Mouse (Mus musculus): ENCODE measurements at regions not wholly inside any gene's neighbourhood (a gene's known extent, or its start where the extent isn't known, plus 50 kb on each side); places are given as distances from the start of the nearest gene placed in this dataset.

DNA sequence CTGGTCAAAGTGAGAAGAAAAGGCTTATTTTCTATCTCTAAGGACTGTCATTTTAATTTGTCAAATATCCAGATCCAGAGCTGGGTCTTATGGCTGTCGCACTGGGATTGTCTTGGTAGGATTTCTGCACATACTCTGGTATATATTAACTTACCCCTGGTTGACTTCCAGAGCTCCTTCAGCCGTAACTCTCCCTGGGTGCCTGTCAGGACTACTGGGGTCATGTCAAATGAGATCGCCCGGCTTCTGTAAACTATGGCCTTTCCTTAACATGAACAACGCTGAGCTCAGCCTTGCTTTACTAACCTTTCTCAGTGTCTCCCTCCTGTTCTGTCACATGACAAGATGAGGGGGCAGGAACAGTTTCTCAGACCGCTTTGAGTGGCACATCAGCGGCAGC is 88.1 kb downstream of the Lrrc30 start:
- WGBS = 93% methylated on average over 7 of the region's 7 CpGs
- H3K4me3 ChIP-seq (replicated peaks; ENCODE audit: low read length) = no peak overlapping the region
- no peaks in the 10 kb centered on the region for H3K4me1 ChIP-seq (replicated peaks; ENCODE audit: control insufficient read depth, insufficient read depth, low read length)
- H3K4me2 ChIP-seq (ENCODE audit: low read length) = no peak overlapping the region
- ATAC-seq = no peak
- H3K36me3 ChIP-seq (ENCODE audit: control insufficient read depth, insufficient read depth) = no peaks in the 10 kb centered on the region
- no peaks in the 10 kb centered on the region for H3K27me3 ChIP-seq (replicated peaks; ENCODE audit: control insufficient read depth, insufficient read depth, low read length)
- no peaks in the 10 kb centered on the region for H3K9me3 ChIP-seq (ENCODE audit: control insufficient read depth, low read length)
- H3K27ac ChIP-seq (ENCODE audit: low read length) = no peak overlapping the region
- H3K9ac ChIP-seq (replicated peaks; ENCODE audit: low read depth, low read length) = no peak overlapping the region

DNA sequence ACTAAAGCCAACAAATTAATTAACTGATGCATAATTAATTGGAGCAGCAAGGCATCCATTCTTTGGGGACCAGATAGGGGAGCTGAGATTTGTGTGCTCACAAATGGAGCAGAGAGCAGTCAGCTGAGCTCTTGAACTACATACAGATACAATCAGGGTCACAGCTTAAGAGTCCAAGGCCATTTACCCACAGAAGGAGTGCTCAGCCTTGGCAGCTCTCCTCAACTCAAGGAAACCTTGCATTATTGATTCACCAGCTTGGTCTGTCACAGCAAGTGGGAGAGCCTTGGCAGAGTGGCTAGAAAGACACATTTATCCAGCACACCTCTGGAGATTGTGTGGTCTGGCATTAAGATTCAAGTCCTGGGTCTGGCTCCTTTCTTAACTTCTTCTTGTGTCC is 100.2 kb downstream of the Lrrc30 start:
- H3K9me3 ChIP-seq (ENCODE audit: control insufficient read depth, low read length) = no peaks in the 10 kb centered on the region
- no peak for ATAC-seq
- H3K4me2 ChIP-seq (ENCODE audit: low read length) = no peak overlapping the region
- H3K4me3 ChIP-seq (replicated peaks; ENCODE audit: low read length) = no peak overlapping the region
- no peaks in the 10 kb centered on the region for H3K36me3 ChIP-seq (ENCODE audit: control insufficient read depth, insufficient read depth)
- H3K4me1 ChIP-seq (replicated peaks; ENCODE audit: control insufficient read depth, insufficient read depth, low read length) = no peaks in the 10 kb centered on the region
- H3K27ac ChIP-seq (ENCODE audit: low read length) = no peak overlapping the region
- H3K9ac ChIP-seq (replicated peaks; ENCODE audit: low read depth, low read length) = no peak overlapping the region
- no peaks in the 10 kb centered on the region for H3K27me3 ChIP-seq (replicated peaks; ENCODE audit: control insufficient read depth, insufficient read depth, low read length)

DNA sequence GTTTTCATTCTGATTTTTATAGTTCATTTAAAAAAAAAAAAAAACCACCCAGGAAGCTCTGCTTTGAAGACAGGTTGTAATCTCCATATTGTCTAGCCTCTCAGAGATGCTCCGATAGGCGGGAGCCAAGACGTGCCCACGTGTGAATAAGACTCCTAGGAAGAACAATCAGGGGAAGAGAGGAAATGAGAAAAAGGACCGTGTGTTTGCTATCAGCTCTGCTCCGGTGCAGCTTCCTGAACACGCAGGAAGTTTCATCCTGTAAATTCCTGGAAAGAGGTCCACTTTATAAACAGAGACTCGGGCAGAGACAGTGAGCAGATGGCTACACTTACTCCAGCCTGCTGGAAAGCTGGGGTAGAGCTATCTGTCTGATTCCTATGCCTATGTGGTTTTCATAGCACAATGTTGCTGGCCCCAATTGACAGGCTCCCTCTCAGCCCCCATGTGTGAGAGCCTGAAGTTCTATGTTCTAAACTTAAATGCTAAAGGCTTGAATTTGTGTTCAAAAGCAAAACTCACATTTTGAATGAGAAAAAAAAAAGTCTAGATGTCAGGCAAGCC is 111.6 kb downstream of the Lrrc30 start:
- Histone ChIP-seq H3K9ac (replicated peaks; ENCODE audit: low read depth, low read length) (no peak overlapping the region), H3K4me2 (ENCODE audit: low read length) (no peak overlapping the region), H3K9me3 (ENCODE audit: control insufficient read depth, low read length) (no peaks in the 10 kb centered on the region), H3K36me3 (ENCODE audit: control insufficient read depth, insufficient read depth) (no peaks in the 10 kb centered on the region), H3K4me1 (replicated peaks; ENCODE audit: control insufficient read depth, insufficient read depth, low read length) (no peaks in the 10 kb centered on the region), H3K27me3 (replicated peaks; ENCODE audit: control insufficient read depth, insufficient read depth, low read length) (no peaks in the 10 kb centered on the region), H3K27ac (ENCODE audit: low read length) (no peak overlapping the region), H3K4me3 (replicated peaks; ENCODE audit: low read length) (no peak overlapping the region)
- WGBS = 74% methylated on average over 8 of the region's 8 CpGs
- no peak for ATAC-seq

DNA sequence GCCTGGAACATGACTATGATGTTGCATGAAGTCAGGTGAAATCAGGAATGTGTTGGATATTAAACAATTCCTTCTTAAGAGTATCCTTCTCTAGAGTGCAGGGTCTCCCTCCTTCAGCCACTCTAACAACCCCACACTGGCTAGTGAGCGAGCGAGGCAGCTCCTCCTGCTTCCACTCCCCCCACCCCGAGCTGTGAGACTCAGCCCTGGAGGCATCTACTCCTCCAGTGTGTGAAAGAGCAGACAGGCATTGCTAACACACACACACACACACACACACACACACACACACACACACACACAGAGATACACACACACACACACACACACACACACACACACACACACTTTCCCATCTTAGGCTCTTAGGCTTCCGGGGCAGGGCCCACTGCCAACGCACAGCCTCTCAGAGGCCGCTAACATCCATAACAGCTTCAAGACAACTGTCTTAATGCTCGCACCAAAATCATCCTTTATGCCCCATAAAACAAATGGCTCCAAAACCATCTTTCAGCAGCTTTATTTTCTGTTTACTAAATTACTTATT is 116.8 kb downstream of the Lrrc30 start:
- Histone ChIP-seq H3K4me2 (ENCODE audit: low read length) (no peak overlapping the region), H3K4me3 (replicated peaks; ENCODE audit: low read length) (no peak overlapping the region), H3K9ac (replicated peaks; ENCODE audit: low read depth, low read length) (no peak overlapping the region), H3K9me3 (ENCODE audit: control insufficient read depth, low read length) (no peaks in the 10 kb centered on the region), H3K36me3 (ENCODE audit: control insufficient read depth, insufficient read depth) (no peaks in the 10 kb centered on the region), H3K4me1 (replicated peaks; ENCODE audit: control insufficient read depth, insufficient read depth, low read length) (no peaks in the 10 kb centered on the region), H3K27ac (ENCODE audit: low read length) (no peak overlapping the region), H3K27me3 (replicated peaks; ENCODE audit: control insufficient read depth, insufficient read depth, low read length) (no peaks in the 10 kb centered on the region)
- 81% methylated on average over 7 of the region's 7 CpGs for WGBS
- no peak for ATAC-seq

DNA sequence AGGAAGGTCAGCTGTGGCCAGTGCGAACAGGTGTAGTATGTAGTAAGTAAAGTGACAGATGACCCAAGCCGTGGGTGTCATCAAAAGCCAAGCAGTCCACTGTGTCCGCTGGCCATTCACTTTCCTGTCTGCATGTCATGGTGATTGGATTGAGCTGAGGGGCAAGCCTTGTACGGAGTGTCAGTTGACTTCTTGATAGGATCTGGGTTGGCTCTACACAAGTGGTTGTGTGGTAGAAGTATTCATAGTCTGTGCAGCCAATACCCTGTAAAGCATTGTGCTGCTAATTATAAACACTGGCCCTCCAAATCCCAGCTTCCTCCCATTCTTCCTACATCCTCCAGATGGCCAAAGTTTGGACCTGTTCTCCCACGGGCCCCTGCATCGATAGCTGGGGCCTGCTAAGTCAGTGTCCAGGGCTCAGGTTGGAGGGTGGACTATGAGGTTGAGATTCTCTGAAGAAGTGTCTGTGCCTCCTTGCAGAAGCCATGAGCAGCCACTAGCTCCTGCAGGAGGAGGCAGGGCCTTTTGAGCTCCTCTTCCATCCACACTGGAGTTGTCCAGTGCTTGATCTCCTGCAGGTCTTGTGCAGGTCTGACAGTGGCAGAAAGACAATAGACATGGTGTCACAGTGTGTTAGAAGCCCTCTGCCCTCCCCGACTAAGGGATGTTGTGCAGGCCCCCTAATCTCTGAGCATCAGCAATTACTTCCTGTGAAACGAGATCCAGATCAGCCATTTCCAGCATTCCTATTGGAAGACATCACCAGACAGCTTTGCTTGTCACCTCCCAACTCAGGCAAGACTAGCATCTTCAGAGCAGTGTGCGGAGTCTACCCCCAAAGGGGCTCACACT is 117.9 kb downstream of the Lrrc30 start:
- Histone ChIP-seq H3K4me2 (ENCODE audit: low read length) (no peak overlapping the region), H3K4me3 (replicated peaks; ENCODE audit: low read length) (no peak overlapping the region), H3K27me3 (replicated peaks; ENCODE audit: control insufficient read depth, insufficient read depth, low read length) (no peaks in the 10 kb centered on the region), H3K36me3 (ENCODE audit: control insufficient read depth, insufficient read depth) (no peaks in the 10 kb centered on the region), H3K9me3 (ENCODE audit: control insufficient read depth, low read length) (no peaks in the 10 kb centered on the region), H3K9ac (replicated peaks; ENCODE audit: low read depth, low read length) (no peak overlapping the region), H3K4me1 (replicated peaks; ENCODE audit: control insufficient read depth, insufficient read depth, low read length) (no peaks in the 10 kb centered on the region), H3K27ac (ENCODE audit: low read length) (no peak overlapping the region)
- no peak for ATAC-seq
- WGBS = 73% methylated on average over 9 of the region's 9 CpGs

DNA sequence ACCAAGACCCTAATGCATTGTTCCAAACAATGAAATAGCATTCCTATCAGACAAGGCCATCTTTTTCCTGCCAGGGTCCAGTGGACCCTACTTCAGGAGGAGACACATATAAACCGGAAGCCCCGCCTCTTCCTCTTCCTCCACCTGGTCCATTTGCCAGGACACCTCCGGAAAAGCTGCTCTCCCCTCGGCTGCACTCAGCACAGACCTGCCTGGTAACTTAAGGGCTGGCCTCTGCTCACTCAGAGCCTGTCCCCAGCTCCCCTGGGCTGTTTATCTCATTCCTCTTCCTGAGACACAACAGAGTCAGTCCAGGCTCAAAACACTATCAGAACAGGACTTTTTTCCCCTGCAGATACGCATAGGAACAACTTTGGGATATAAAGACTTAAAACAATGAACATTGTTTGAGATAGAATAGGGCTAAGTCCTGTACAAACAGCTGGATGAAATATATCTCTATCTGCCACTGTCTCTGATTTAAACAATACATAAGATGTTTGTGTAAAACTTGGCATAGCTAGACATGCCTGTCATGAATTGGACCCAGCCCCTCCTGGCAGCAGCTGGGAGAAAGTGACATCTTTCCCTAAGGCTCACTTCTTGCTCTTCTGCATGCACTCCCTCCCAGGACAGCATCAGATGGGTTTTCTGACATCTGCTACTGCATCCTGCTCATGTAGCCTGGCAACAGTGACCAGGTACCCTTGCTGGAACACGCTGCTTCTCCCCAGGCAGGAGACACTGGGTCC is 119.6 kb downstream of the Lrrc30 start:
- H3K9me3 ChIP-seq (ENCODE audit: control insufficient read depth, low read length) = no peaks in the 10 kb centered on the region
- no peak overlapping the region for H3K4me3 ChIP-seq (replicated peaks; ENCODE audit: low read length)
- H3K4me2 ChIP-seq (ENCODE audit: low read length) = no peak overlapping the region
- no peak overlapping the region for H3K9ac ChIP-seq (replicated peaks; ENCODE audit: low read depth, low read length)
- no peak for ATAC-seq
- no peaks in the 10 kb centered on the region; the same call in 1 of the 2 replicates for H3K4me1 ChIP-seq (replicated peaks; ENCODE audit: control insufficient read depth, insufficient read depth, low read length)
- no peaks in the 10 kb centered on the region for H3K27me3 ChIP-seq (replicated peaks; ENCODE audit: control insufficient read depth, insufficient read depth, low read length)
- WGBS = 86% methylated on average over 6 of the region's 6 CpGs
- H3K27ac ChIP-seq (ENCODE audit: low read length) = no peak overlapping the region
- no peaks in the 10 kb centered on the region for H3K36me3 ChIP-seq (ENCODE audit: control insufficient read depth, insufficient read depth)

DNA sequence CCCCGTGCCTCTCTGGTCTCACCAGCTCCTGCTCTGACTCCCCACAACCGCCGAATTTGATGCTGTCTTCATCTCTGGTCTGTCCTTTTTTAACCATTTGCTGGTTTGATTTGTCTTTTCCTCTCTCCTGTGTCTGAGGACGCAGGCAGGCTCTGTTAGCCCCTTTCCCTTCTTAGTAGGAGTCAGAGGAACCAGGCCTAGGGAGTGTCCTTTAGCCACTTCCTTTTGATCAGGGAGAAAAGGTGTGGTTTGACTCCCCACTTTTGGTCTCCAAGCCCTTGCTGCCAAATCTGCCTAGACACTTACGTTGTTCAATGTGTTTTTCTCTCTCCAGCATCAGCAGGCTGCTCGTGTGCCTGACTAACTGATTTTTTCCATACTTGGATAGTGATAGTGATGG is 120.5 kb downstream of the Lrrc30 start:
- Histone ChIP-seq H3K4me1 (replicated peaks; ENCODE audit: control insufficient read depth, insufficient read depth, low read length) (no peaks in the 10 kb centered on the region; the same call in 1 of the 2 replicates), H3K36me3 (ENCODE audit: control insufficient read depth, insufficient read depth) (no peaks in the 10 kb centered on the region), H3K27ac (ENCODE audit: low read length) (no peak overlapping the region), H3K9ac (replicated peaks; ENCODE audit: low read depth, low read length) (no peak overlapping the region), H3K27me3 (replicated peaks; ENCODE audit: control insufficient read depth, insufficient read depth, low read length) (no peaks in the 10 kb centered on the region), H3K4me3 (replicated peaks; ENCODE audit: low read length) (no peak overlapping the region), H3K4me2 (ENCODE audit: low read length) (no peak overlapping the region), H3K9me3 (ENCODE audit: control insufficient read depth, low read length) (no peaks in the 10 kb centered on the region)
- WGBS = 73% methylated on average over 6 of the region's 6 CpGs
- ATAC-seq = no peak

DNA sequence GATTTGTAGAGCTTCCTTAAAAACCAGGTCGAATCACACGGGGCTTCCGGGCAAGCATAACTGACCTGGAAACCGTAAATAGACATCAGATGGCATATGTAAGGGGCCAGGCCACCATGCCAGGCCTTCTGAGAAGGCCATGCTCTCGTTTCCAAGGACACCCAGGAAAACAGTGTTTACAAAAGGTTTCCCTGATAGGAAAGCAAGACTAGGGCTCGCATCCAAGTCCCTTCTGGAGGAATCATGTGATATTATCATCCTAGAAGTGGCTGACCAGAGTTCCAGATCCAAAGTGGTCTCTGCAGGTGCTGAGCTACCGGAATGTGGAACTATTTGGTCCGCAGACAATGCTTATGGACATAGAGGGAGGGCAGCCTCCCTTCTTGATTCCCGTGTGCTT is 122.6 kb downstream of the Lrrc30 start:
- no peaks in the 10 kb centered on the region for H3K27me3 ChIP-seq (replicated peaks; ENCODE audit: control insufficient read depth, insufficient read depth, low read length)
- WGBS = 88% methylated on average over 9 of the region's 9 CpGs
- no peaks in the 10 kb centered on the region; the same call in 1 of the 2 replicates for H3K4me1 ChIP-seq (replicated peaks; ENCODE audit: control insufficient read depth, insufficient read depth, low read length)
- H3K4me2 ChIP-seq (ENCODE audit: low read length) = no peak overlapping the region
- H3K36me3 ChIP-seq (ENCODE audit: control insufficient read depth, insufficient read depth) = no peaks in the 10 kb centered on the region
- no peak for ATAC-seq
- no peak overlapping the region for H3K4me3 ChIP-seq (replicated peaks; ENCODE audit: low read length)
- no peak overlapping the region for H3K9ac ChIP-seq (replicated peaks; ENCODE audit: low read depth, low read length)
- H3K27ac ChIP-seq (ENCODE audit: low read length) = no peak overlapping the region
- no peaks in the 10 kb centered on the region for H3K9me3 ChIP-seq (ENCODE audit: control insufficient read depth, low read length)

DNA sequence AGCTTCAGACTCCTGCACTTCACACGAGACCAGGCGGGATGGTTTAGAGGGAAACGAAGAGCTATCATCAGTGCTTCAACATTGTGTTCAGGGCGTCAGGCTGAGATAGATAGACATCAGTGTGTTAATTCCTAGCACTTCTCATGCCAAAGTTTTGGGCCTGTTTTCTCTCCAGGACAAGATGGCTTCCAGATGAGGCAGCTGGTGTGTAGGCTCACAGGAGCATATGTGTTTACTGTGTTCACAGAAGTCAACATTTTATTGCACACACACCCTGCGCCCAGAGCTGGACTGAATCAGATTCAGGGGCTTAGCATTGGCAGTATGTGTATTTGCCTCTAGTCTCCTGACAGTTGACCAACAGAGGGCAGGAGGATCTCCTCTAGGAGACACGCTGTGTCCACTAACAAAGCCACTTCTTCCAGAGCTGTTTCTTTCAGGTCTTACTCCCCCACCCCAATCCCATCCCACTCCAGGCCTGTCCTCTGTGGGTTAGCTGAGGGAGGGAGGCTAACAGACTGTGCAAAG is 123.4 kb downstream of the Lrrc30 start:
- WGBS = 79% methylated on average over 6 of the region's 6 CpGs
- no peaks in the 10 kb centered on the region for H3K9me3 ChIP-seq (ENCODE audit: control insufficient read depth, low read length)
- no peaks in the 10 kb centered on the region for H3K36me3 ChIP-seq (ENCODE audit: control insufficient read depth, insufficient read depth)
- no peak for ATAC-seq
- no peak overlapping the region for H3K9ac ChIP-seq (replicated peaks; ENCODE audit: low read depth, low read length)
- H3K27ac ChIP-seq (ENCODE audit: low read length) = no peak overlapping the region
- no peak overlapping the region for H3K4me2 ChIP-seq (ENCODE audit: low read length)
- no peak overlapping the region for H3K4me3 ChIP-seq (replicated peaks; ENCODE audit: low read length)
- no peaks in the 10 kb centered on the region; the same call in 1 of the 2 replicates for H3K4me1 ChIP-seq (replicated peaks; ENCODE audit: control insufficient read depth, insufficient read depth, low read length)
- no peaks in the 10 kb centered on the region for H3K27me3 ChIP-seq (replicated peaks; ENCODE audit: control insufficient read depth, insufficient read depth, low read length)

All from forebrain, embryonic 16.5 days (tissue).